Mouse (Mus musculus) heart, postnatal 4 days (tissue): ENCODE measurements around the gene Olfr1270. TPM values are rescaled to one million over a fixed set of nuclear protein-coding genes. Genes with fewer than 3 reads are reported as not detected.
"Not testable (repeated sequence)": the region's sequence is repeated elsewhere in the genome, so short reads cannot be mapped to it uniquely, and the experiment has no call there.

Source experiments
- DNase-seq: peaks from one replicate; pipeline ENCODE4 v3.0.0; 2021
- total RNA-seq, 2 experiments: library from RNA; stranded (reverse); gene quantifications; 2 replicates each; pipeline ENCODE4 v1.2.3; 2021

The Olfr1270 gene
- total RNA-seq = not detected

GRCm38 (mm10) chr2:90152991-90153390, at the start of gene Olfr1270:
Gene Olfr1270, minus strand, starts transcription at chr2:90153091.
- DNase-seq = no peak

GRCm38 (mm10) chr2:90199606-90200005, 46.7 kb upstream of the Olfr1270 start:
- not testable (repeated sequence) for DNase-seq

GRCm38 (mm10) chr2:90195285-90195684, 42.4 kb upstream of the Olfr1270 start:
- DNase-seq = not testable (repeated sequence)

GRCm38 (mm10) chr2:90194750-90195149, 41.9 kb upstream of the Olfr1270 start:
- DNase-seq = not testable (repeated sequence)

- not testable (repeated sequence) for DNase-seq
Observed at GRCm38 (mm10) chr2:90187082-90187481, 34.2 kb upstream of the Olfr1270 start.

GRCm38 (mm10) chr2:90186082-90186481, 33.2 kb upstream of the Olfr1270 start:
- not testable (repeated sequence) for DNase-seq

- no peak for DNase-seq
Observed at GRCm38 (mm10) chr2:90153916-90154315, 1.0 kb upstream of the Olfr1270 start.

- no peak for DNase-seq
Observed at GRCm38 (mm10) chr2:90142196-90142595, 10.7 kb downstream of the Olfr1270 start, which contains the start of gene Olfr32. Gene Olfr32, minus strand, starts transcription at chr2:90142296.

GRCm38 (mm10) chr2:90121312-90121711, 31.6 kb downstream of the Olfr1270 start, which contains the start of gene Olfr1269:
Gene Olfr1269, minus strand, starts transcription at chr2:90121412.
- DNase-seq = no peak

Other genes with a start within 250 kb of the Olfr1270 start
- gene Olfr1258, start 225.8 kb downstream of the Olfr1270 start, total RNA-seq = not detected
- not detected for gene Olfr1259, start 204.4 kb downstream of the Olfr1270 start, total RNA-seq
- gene Olfr1260, start 178.8 kb downstream of the Olfr1270 start, total RNA-seq = not detected
- not detected for gene Olfr1261, start 161.9 kb downstream of the Olfr1270 start, total RNA-seq
- gene Olfr1262, start 152.9 kb downstream of the Olfr1270 start, total RNA-seq = not detected
- not detected for gene Olfr1263, start 141.0 kb downstream of the Olfr1270 start, total RNA-seq
- gene Olfr1264, start 127.5 kb downstream of the Olfr1270 start, total RNA-seq = not detected
- not detected for gene Olfr1265, start 117.8 kb downstream of the Olfr1270 start, total RNA-seq
- gene Olfr140, start 89.5 kb downstream of the Olfr1270 start, total RNA-seq = not detected
- gene Olfr1269, start 31.7 kb downstream of the Olfr1270 start, total RNA-seq = not detected
- gene Olfr32, start 10.8 kb downstream of the Olfr1270 start, total RNA-seq = not detected
- gene Olfr1506, start 71.4 kb upstream of the Olfr1270 start, total RNA-seq = not detected
- not detected for gene Olfr142, start 104.5 kb upstream of the Olfr1270 start, total RNA-seq
- gene Olfr1271, start 117.9 kb upstream of the Olfr1270 start, total RNA-seq = not detected
- gene Olfr1272, start 139.8 kb upstream of the Olfr1270 start, total RNA-seq = not detected
- gene Gm13769, start 169.1 kb upstream of the Olfr1270 start, total RNA-seq = under 1 TPM; 0.18 to 0.21 TPM
- not detected for gene Olfr1274-ps, start 245.6 kb upstream of the Olfr1270 start, total RNA-seq